Mouse (Mus musculus): ENCODE measurements around the gene Rapgef3.

Rapgef3 gene

GRCm38 (mm10) chr15:97746748-97747147, 21.0 kb downstream of the Rapgef3 start:
- no peak for DNase-seq (ENCODE audit: extremely low read depth, low read depth)

- no peak for DNase-seq (ENCODE audit: extremely low read depth, low read depth)
These were observed 21.5 kb downstream of the Rapgef3 start for GRCm38 (mm10) chr15:97746278-97746677.

- DNase-seq (ENCODE audit: extremely low read depth, low read depth), result no peak
These were observed 22.4 kb downstream of the Rapgef3 start for GRCm38 (mm10) chr15:97745331-97745730.

GRCm38 (mm10) chr15:97744930-97745329, 22.8 kb downstream of the Rapgef3 start:
- peak; percentile 94 for DNase-seq (ENCODE audit: extremely low read depth, low read depth)

GRCm38 (mm10) chr15:97743961-97744525, 23.7 kb downstream of the Rapgef3 start:
- DNase-seq (ENCODE audit: extremely low read depth, low read depth), result no peak

GRCm38 (mm10) chr15:97743210-97743609, 24.6 kb downstream of the Rapgef3 start:
- DNase-seq (ENCODE audit: extremely low read depth, low read depth), result no peak

- no peak for DNase-seq (ENCODE audit: extremely low read depth, low read depth)
These were observed 25.2 kb downstream of the Rapgef3 start for GRCm38 (mm10) chr15:97742600-97742999.

- no peak for DNase-seq (ENCODE audit: extremely low read depth, low read depth)
These were observed 25.7 kb downstream of the Rapgef3 start for GRCm38 (mm10) chr15:97742074-97742473.

GRCm38 (mm10) chr15:97741662-97742061, 26.1 kb downstream of the Rapgef3 start:
- DNase-seq (ENCODE audit: extremely low read depth, low read depth), result no peak

GRCm38 (mm10) chr15:97740283-97740732, 27.5 kb downstream of the Rapgef3 start:
- no peak for DNase-seq (ENCODE audit: extremely low read depth, low read depth)

- no peak for DNase-seq (ENCODE audit: extremely low read depth, low read depth)
These were observed 28.8 kb downstream of the Rapgef3 start for GRCm38 (mm10) chr15:97738923-97739322.

- no peak for DNase-seq (ENCODE audit: extremely low read depth, low read depth)
These were observed 35.8 kb downstream of the Rapgef3 start for GRCm38 (mm10) chr15:97731988-97732387.

GRCm38 (mm10) chr15:97731111-97731510, 36.7 kb downstream of the Rapgef3 start, which contains the start of gene Endou:
Endou (minus strand) TSS chr15:97731339.
- no peak for DNase-seq (ENCODE audit: extremely low read depth, low read depth)

- DNase-seq (ENCODE audit: extremely low read depth, low read depth), result no peak
These were observed 37.4 kb downstream of the Rapgef3 start for GRCm38 (mm10) chr15:97730365-97730764.

- no peak for DNase-seq (ENCODE audit: extremely low read depth, low read depth)
These were observed 39.0 kb downstream of the Rapgef3 start for GRCm38 (mm10) chr15:97728804-97729203.

- DNase-seq (ENCODE audit: extremely low read depth, low read depth), result no peak
These were observed 39.4 kb downstream of the Rapgef3 start for GRCm38 (mm10) chr15:97728394-97728793.

GRCm38 (mm10) chr15:97727520-97727919, 40.3 kb downstream of the Rapgef3 start:
- DNase-seq (ENCODE audit: extremely low read depth, low read depth), result no peak

GRCm38 (mm10) chr15:97727048-97727447, 40.7 kb downstream of the Rapgef3 start:
- no peak for DNase-seq (ENCODE audit: extremely low read depth, low read depth)

- DNase-seq (ENCODE audit: extremely low read depth, low read depth), result no peak
These were observed 41.5 kb downstream of the Rapgef3 start for GRCm38 (mm10) chr15:97726310-97726709.

- DNase-seq (ENCODE audit: extremely low read depth, low read depth), result no peak
These were observed 42.5 kb downstream of the Rapgef3 start for GRCm38 (mm10) chr15:97725198-97725785.

GRCm38 (mm10) chr15:97724346-97725197, 43.2 kb downstream of the Rapgef3 start:
- DNase-seq (ENCODE audit: extremely low read depth, low read depth), result no peak

Data from MEL-GATA-1-ER (cell line).